Mouse (Mus musculus): ENCODE results near the gene Cdk19.

GRCm38 (mm10) chr10:40364642-40365361, 25.4 kb downstream of the Cdk19 start:
- no peak for TF ChIP-seq GATA1 (IDR thresholded peaks at IDR 0.05; ENCODE audit: borderline replicate concordance, low read length)
- no peak for TF ChIP-seq FLI1 (IDR thresholded peaks at IDR 0.05; ENCODE audit: low read length)
